Mouse (Mus musculus) frontal cortex, postnatal 25 days (tissue): Measurements from ENCODE around the gene Rtn1.
"Not testable (repeated sequence)": the region's sequence is repeated elsewhere in the genome, so short reads cannot be mapped to it uniquely, and the experiment has no call there.

Experiments
- DNase-seq, 2 experiments: peaks; one replicate each; pipeline ENCODE4 v3.0.0; 2022; ENCODE audit warnings: low spot score in 2 of 2

Rtn1 gene

DNA sequence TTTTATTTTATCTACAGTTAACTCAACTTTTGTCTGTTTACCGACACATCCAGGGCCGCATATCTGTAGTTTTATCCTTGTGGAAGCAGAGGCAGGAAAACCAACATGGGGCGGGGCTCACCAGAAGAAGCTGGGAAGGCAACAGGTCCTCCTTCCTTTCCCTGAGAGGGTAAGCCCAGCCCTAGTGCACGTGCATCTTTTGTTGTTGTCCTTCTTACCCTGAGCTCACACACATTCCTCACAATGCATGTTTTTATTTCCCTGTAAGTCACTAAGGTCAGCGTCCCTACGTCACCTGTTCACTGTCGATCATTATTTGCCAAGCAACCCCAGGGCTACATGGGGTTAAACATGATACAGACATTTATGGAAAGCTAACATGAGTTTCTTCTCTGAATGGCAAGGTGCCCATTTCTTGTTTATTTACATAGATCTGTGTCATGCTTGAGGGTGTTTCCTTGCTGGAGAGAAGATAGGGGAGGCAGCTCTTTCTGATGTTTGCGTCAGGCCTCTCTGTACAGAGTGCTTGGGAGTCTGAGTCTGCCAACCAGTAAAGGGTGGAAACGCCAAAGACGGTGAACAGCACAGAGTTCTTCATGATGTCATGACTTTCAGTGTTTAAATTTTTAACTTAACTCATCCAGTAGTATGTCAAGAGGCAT is 84.5 kb downstream of the Rtn1 start:
- DNase-seq: no peak

DNA sequence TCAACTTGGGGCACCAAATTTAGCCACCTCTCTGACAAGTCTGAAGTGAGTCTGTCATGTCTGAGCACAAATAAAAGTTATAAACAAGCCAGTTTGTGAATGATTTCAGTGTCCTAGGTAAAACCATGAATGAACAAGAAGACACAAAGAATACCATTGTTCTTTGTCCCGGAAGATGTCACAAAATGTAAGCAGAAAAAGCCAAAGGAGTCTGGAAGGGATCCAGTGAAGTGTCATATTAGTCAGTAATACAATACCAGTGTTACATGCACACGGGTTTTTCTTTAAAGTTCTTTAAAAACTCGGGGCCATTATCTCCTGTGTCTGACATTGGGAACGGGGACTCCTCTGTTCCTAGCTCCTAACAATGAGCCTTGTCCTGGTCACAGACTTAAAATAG is 85.1 kb downstream of the Rtn1 start:
- no peak for DNase-seq

- DNase-seq: no peak
Observed at GRCm38 (mm10) chr12:72315732-72316465, 93.0 kb downstream of the Rtn1 start.

- no peak for DNase-seq
Observed at GRCm38 (mm10) chr12:72310818-72311217, 98.0 kb downstream of the Rtn1 start.

- no peak for DNase-seq
Observed at GRCm38 (mm10) chr12:72308506-72308905, 100.3 kb downstream of the Rtn1 start.

DNA sequence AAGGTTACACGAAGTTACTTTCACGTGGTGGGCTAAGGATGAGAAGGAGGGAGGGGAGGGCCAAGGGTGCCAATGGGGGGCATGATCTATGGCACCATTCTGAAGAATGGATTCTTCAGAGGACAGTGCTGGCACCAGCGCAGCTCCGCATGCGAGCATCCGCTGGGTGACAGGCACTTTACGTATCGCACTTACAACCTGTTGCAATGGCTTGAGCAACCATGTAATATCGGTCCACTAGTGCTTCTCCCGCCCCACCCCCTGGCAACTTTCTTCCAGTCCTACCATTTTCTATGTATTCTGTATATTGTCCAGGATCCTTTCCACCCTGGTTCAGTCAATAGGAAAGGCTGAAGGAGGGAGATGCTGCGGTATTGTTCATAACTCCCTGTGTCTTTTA is 102.6 kb downstream of the Rtn1 start:
- no peak for DNase-seq

- DNase-seq: no peak
Observed at GRCm38 (mm10) chr12:72305421-72305820, 103.4 kb downstream of the Rtn1 start.

DNA sequence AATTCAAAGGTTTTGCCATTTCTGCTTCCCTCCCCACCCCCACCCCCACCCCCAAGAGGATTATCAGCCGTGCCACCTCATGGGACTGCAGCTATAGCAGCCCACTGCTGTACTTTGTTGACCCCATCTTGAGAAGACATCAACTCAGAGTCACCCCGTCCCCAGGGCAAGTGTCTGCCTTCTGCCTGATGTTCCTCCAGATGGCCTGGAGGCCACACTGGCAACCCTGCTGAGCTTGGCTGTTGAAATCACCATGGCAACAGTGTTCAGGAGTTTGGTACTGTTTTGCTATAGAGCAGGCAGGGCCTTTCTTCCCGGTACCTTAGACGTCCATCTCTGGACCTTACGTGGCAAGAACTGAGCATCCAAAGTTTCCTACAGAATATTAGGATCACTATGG is 103.9 kb downstream of the Rtn1 start:
- DNase-seq: no peak

DNA sequence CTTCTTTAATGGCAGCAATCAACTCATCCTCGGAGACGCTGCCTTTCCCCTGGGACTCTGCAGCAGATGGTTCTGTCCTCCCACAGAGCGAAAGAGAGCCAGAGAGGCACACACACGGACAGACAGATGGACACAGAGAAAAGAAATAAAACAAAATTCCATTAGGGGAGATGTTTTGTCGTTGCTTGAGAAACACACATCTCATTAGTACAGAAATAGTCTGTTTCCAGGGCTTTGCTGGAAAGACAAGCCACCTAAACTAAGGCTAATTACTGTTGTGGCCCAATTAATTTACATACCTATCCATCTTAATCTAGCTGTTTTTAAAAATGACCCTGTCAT is 104.5 kb downstream of the Rtn1 start:
- no peak for DNase-seq

GRCm38 (mm10) chr12:72303624-72304346 is 105.1 kb downstream of the Rtn1 start:
- no peak for DNase-seq

DNA sequence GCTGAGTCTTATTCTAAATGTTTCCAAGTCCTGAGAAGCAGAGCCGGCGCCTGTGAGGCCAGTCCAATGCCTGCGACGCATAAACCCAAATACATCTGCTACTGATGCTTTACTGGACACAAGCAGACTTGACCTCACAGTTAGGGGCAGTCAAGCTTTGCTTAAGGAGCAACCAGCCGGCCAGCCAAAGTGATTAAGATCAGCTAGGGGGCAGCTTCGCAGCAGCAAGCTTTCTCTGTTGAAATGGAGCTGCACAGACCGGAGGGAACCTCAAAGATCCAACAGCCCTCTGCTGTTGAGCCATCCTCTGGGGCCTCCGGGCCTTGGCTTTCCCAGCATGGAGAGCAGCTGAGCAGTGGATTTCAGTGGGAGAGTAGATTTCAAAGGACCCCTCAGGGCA is 107.4 kb downstream of the Rtn1 start:
- no peak for DNase-seq

DNA sequence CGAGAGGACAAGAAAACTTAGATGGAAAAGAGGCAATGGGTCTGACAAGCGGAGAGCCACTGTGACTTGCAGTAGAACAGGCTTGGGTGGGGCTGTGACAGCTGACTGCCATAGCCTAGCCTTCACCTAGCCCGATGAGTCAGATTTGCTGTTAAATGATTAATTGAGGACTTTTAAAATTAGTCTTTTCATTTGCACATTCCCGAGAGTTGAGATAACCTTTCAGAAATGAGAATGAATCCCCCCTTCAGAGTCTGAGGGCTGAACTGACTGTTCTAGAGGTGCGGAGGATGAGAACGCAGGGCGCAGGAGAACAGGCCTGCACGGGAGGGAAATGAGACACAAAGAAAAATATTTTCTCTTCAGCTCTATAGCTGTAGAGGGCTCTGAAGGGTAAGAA is 107.9 kb downstream of the Rtn1 start:
- DNase-seq: no peak

DNA sequence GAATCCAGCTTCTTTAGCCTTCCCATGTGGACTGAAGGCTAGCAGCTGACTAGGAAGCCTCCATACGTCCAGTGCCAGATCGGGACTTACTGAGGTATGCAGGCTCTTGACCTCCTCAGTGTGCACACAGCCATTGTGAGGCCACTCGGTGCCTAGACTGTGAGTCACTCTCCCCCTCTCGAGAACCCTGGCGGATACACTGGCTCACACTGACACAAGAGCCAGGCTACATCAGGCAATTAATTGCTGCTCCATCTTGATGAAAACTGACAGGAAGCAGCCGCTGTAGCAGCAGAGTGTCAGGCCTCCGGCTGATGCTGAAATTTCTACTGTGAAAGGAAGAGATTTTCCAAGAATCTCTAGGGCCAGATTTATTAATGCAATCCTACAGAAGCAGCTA is 110.6 kb downstream of the Rtn1 start:
- DNase-seq: no peak

DNA sequence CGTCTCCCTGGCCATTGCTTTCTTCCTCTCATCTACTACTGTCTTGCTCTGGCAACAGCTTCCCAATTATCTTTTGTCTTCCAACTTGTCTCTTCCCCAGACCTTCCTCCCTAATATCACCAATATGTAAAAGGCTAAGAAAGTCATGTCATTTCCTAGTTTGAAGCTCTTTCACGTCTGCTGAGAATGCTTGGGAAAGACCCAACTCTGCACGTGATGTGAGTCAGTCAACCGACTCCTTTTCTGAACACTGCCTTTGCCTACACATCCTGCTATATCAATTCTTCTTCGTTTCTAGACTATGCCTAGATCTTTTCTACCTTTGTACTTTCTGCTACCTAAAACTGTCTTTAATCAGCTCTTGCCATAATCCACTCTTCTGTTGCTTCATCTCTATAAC is 112.3 kb downstream of the Rtn1 start:
- DNase-seq: no peak

DNA sequence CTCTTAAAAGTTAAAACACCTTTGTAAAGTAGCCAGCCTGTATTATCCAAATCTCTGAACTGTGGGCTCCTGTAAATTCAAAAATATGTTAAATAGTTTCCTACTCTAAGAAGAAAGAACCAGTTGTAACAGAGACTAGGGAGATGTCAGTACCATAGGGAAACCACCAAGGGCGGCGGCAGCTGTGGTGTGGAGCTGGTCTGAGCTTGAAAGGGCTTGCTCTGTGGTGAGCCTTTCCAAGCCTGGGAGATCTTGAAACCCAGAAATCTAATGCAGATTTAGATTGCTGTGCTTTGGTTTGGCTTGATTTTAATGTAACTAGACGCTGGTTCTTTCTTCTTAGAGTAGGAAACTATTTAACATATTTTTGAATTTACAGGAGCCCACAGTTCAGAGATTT is 115.7 kb downstream of the Rtn1 start:
- DNase-seq: not testable (repeated sequence)

GRCm38 (mm10) chr12:72292566-72292965 is 116.3 kb downstream of the Rtn1 start:
- DNase-seq: no peak

DNA sequence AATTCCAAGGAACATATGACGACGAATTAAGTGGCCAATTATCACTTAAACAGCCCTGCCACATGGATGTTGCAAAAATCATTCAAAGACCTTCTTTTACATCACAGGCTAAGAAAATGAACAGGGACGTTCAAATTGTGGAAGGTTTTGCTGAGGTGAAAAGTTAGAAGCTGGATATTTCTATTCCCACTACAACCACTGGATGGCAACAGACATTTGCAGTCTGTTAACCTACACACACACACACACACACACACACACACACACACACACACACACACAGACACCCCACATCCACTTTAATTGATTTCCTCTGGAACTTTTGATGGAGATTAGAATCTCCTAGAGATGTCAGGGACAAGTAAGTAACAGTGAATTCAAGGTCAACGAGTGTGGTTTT is 117.6 kb downstream of the Rtn1 start:
- no peak for DNase-seq

DNA sequence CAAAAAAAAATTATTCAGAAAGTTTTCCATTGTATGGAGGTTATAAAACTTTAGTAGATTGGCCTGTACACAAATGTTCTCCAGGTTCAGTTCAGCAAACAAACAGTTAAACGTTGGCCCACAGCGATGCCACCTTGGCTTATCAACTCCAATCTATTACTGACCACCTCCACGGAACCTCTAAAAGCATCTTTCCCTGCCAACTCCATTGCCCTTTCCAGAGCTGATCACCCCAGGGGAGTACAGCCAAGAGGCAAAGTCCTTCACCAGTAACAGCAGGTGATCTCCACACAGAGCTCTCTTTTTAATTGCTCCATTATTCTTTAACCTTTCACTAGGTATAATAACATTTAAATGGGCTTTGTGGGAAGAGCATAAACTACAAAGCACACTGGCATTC is 120.6 kb downstream of the Rtn1 start:
- no peak for DNase-seq

DNA sequence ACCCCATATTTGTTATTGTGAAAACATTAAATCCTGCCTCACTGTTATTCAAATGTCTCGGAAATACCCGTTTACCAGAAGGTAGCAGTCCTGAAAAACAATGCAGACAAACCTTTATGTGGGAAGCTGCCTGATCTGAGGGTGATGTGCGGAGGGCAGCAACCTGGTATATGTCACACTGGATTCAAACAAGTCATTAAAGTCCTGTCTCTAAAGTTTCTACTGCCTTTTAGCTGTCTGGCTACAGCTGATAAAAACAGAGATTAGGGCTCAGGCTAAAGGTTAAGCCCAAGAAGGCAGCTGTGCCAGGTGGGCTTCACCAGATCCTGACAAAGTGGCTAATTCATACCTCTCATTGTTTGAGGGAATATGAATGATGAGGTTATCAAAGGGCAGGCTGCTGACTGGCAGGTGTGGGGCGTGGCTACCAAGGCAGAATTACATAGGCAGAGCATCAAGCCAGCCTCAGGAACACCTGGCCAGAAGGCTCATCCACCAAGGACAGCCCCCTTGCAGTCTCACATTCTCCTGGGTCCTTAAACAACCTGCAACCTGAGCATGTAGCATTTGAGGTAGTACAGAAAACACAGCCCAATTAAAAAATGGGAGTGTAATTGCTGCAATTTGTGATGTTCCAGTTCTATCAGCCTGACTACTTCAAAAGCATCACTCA is 121.4 kb downstream of the Rtn1 start:
- DNase-seq: no peak

- DNase-seq: peak; percentile 53 to 59
Observed at GRCm38 (mm10) chr12:72285366-72286345, 123.2 kb downstream of the Rtn1 start.

DNA sequence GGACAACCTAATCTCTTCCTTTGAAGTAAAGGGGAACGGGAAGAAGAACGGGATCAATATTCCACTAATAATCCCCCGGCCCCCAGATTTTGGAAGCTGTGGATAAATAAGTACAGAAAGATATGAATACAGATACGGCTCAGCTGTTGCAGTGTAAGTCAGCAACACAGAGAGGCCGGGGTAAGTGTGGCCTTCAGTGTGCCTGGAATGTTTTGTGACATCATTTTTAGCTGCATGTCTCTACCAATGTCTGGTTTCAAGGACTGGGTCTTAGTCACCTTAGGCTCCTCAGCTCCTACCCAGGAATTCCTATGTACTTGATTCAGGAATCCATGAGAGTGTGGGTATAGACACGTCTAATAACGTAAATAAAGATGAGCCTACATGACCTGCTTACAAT is 124.3 kb downstream of the Rtn1 start:
- DNase-seq: no peak
